Mouse (Mus musculus) cortical plate, adult 2 months (tissue): ENCODE results near the gene Dad1.

Experiments used
- CTCF ChIP-seq: fragments of 200-500 bp; IDR thresholded peaks from 2 replicates; pipeline ENCODE4 v1.5.1; 2011; ENCODE audit warnings: mild to moderate bottlenecking, control low read depth, low read length; ENCODE audit not compliant: insufficient read depth; ENCODE audit errors: extremely low read depth
- POLR2A ChIP-seq: fragments of 200-500 bp; IDR thresholded peaks from 2 replicates; pipeline ENCODE4 v1.6.1; 2011; ENCODE audit warnings: mild to moderate bottlenecking, low read length, control low read depth; ENCODE audit not compliant: insufficient read depth; ENCODE audit errors: extremely low read depth

GRCm38 (mm10) chr14:54219849-54220248, 34.1 kb downstream of the Dad1 start:
- TF ChIP-seq POLR2A (no peak), CTCF (no peak)
